Mouse (Mus musculus): ENCODE measurements around the gene Gm11565. TPM values are rescaled to one million over a fixed set of nuclear protein-coding genes. Genes with fewer than 3 reads are reported as not detected.

The Gm11565 gene
- polyA plus RNA-seq, 1 experiment = not detected

- no peaks in the 10 kb centered on the region for H3K36me3 ChIP-seq (ENCODE audit: control insufficient read depth, insufficient read depth)
- H3K4me3 ChIP-seq = no peak overlapping the region
- H3K79me2 ChIP-seq (ENCODE audit: control insufficient read depth, insufficient read depth) = no peaks in the 10 kb centered on the region
- TF ChIP-seq TCF12 (IDR thresholded peaks at IDR 0.05; ENCODE audit: insufficient read depth, poor library complexity, severe bottlenecking) (no peak), TCF3 (IDR thresholded peaks at IDR 0.05; ENCODE audit: insufficient read length, low read depth) (no peak), MAX (IDR thresholded peaks at IDR 0.05; ENCODE audit: low read depth) (no peak)
- H3K27me3 ChIP-seq (ENCODE audit: control insufficient read depth, insufficient read depth, insufficient read length) = no peaks in the 10 kb centered on the region
- no peak overlapping the region for H3ac ChIP-seq (ENCODE audit: control insufficient read depth, insufficient read length)
- H3K4me2 ChIP-seq (ENCODE audit: low read depth) = no peak overlapping the region
These were observed 23.3 kb downstream of the Gm11565 start for GRCm38 (mm10) chr11:99937751-99938264.

GRCm38 (mm10) chr11:99948175-99948574 lies 33.6 kb downstream of the Gm11565 start, which contains the start of gene Krtap9-5:
TSS of gene Krtap9-5 (plus strand) at chr11:99948475.
- no peak within 1 kb of the TSS for H3ac ChIP-seq (ENCODE audit: control insufficient read depth, insufficient read length)
- H3K27me3 ChIP-seq (ENCODE audit: control insufficient read depth, insufficient read depth, insufficient read length) = no peaks in the 10 kb centered on the region
- no peaks in the 10 kb centered on the region for H3K79me2 ChIP-seq (ENCODE audit: control insufficient read depth, insufficient read depth)
- H3K36me3 ChIP-seq (ENCODE audit: control insufficient read depth, insufficient read depth) = no peaks in the 10 kb centered on the region
- no peak within 1 kb of the TSS for H3K4me2 ChIP-seq (ENCODE audit: low read depth)
- TF ChIP-seq USF1 (IDR thresholded peaks at IDR 0.05; ENCODE audit: low read depth) = no peak
- TF ChIP-seq SRF (IDR thresholded peaks at IDR 0.05; ENCODE audit: control insufficient read depth, insufficient read length, low read depth) = no peak
- no peak for TF ChIP-seq MYOD1 (IDR thresholded peaks at IDR 0.05; ENCODE audit: control insufficient read depth in 1 of 3, insufficient read length in 2 of 3, low read depth in 2 of 3)
- no peak for TF ChIP-seq CEBPB (IDR thresholded peaks at IDR 0.05; ENCODE audit: insufficient read depth, poor library complexity, severe bottlenecking)
- TF ChIP-seq MYOG (IDR thresholded peaks at IDR 0.05; ENCODE audit: control insufficient read depth in 1 of 3, insufficient read depth in 1 of 3, insufficient read length in 2 of 3, low read depth in 2 of 3) = no peak
- no peak for TF ChIP-seq TCF12 (IDR thresholded peaks at IDR 0.05; ENCODE audit: insufficient read depth, poor library complexity, severe bottlenecking)
- no peak for TF ChIP-seq TCF3 (IDR thresholded peaks at IDR 0.05; ENCODE audit: insufficient read length, low read depth)
- TF ChIP-seq POLR2A (IDR thresholded peaks at IDR 0.05; ENCODE audit: insufficient read length, low read depth) = no peak
- no peak for TF ChIP-seq MAX (IDR thresholded peaks at IDR 0.05; ENCODE audit: low read depth)
- no peak for TF ChIP-seq E2F4 (IDR thresholded peaks at IDR 0.05; ENCODE audit: insufficient read depth)
- no peak for TF ChIP-seq REST (IDR thresholded peaks at IDR 0.05; ENCODE audit: insufficient read depth, insufficient read length)
- no peak for TF ChIP-seq POLR2AphosphoS2 (IDR thresholded peaks at IDR 0.05; ENCODE audit: insufficient read length, low read depth)
- no peak within 1 kb of the TSS for H3K4me3 ChIP-seq

DNA sequence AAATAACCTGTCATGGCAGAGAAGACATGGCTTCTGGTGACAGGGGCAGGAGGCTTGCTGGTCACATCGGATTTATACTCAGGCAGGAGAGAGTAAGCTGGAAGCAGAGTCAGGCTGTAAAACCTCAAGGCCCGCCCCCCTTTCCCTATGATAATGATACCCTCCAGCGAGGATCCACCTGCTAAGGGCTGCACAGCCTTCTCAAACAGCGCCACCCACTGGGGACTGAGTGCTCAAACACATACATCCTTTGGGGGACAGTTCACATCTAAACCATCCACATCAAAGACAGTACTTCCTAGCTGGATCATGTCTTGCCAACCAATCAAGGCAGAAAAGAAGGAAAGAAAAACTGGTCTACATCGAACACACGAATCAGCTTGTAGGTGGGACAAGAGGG lies 49.7 kb downstream of the Gm11565 start:
- H3K27me3 ChIP-seq (ENCODE audit: control insufficient read depth, insufficient read depth, insufficient read length) = no peaks in the 10 kb centered on the region
- no peak overlapping the region for H3K4me2 ChIP-seq (ENCODE audit: low read depth)
- no peaks in the 10 kb centered on the region for H3K79me2 ChIP-seq (ENCODE audit: control insufficient read depth, insufficient read depth)
- no peak overlapping the region for H3K4me3 ChIP-seq
- H3K36me3 ChIP-seq (ENCODE audit: control insufficient read depth, insufficient read depth) = no peaks in the 10 kb centered on the region
- H3ac ChIP-seq (ENCODE audit: control insufficient read depth, insufficient read length) = no peak overlapping the region
- TF ChIP-seq POLR2AphosphoS2 (IDR thresholded peaks at IDR 0.05; ENCODE audit: insufficient read length, low read depth) (no peak), CEBPB (IDR thresholded peaks at IDR 0.05; ENCODE audit: insufficient read depth, poor library complexity, severe bottlenecking) (no peak), REST (IDR thresholded peaks at IDR 0.05; ENCODE audit: insufficient read depth, insufficient read length) (no peak)

Other genes with a start within 250 kb of the Gm11565 start
- gene Krtap4-6, start 248.8 kb upstream of the Gm11565 start, polyA plus RNA-seq (2012; fragmentation: generic; extraction: Trizol) = not detected
- not detected for gene Gm14190, start 224.0 kb upstream of the Gm11565 start, polyA plus RNA-seq (2012; fragmentation: generic; extraction: Trizol)
- gene Gm14180, start 180.5 kb upstream of the Gm11565 start, polyA plus RNA-seq (2012; fragmentation: generic; extraction: Trizol) = not detected
- not detected for gene Gm11595, start 141.8 kb upstream of the Gm11565 start, polyA plus RNA-seq (2012; fragmentation: generic; extraction: Trizol)
- not detected for gene Krtap4-8, start 134.0 kb upstream of the Gm11565 start, polyA plus RNA-seq (2012; fragmentation: generic; extraction: Trizol)
- gene Krtap4-9, start 129.6 kb upstream of the Gm11565 start, polyA plus RNA-seq (2012; fragmentation: generic; extraction: Trizol) = not detected
- gene Gm11596, start 121.3 kb upstream of the Gm11565 start, polyA plus RNA-seq (2012; fragmentation: generic; extraction: Trizol) = not detected
- gene Gm11569, start 115.8 kb upstream of the Gm11565 start, polyA plus RNA-seq (2012; fragmentation: generic; extraction: Trizol) = not detected
- not detected for gene Gm11554, start 110.3 kb upstream of the Gm11565 start, polyA plus RNA-seq (2012; fragmentation: generic; extraction: Trizol)
- not detected for gene Krtap4-13, start 104.9 kb upstream of the Gm11565 start, polyA plus RNA-seq (2012; fragmentation: generic; extraction: Trizol)
- not detected for gene Gm11564, start 99.1 kb upstream of the Gm11565 start, polyA plus RNA-seq (2012; fragmentation: generic; extraction: Trizol)
- not detected for gene 2300003K06Rik, start 76.7 kb upstream of the Gm11565 start, polyA plus RNA-seq (2012; fragmentation: generic; extraction: Trizol)
- not detected for gene Krtap4-16, start 63.1 kb upstream of the Gm11565 start, polyA plus RNA-seq (2012; fragmentation: generic; extraction: Trizol)
- not detected for gene Gm11568, start 56.8 kb upstream of the Gm11565 start, polyA plus RNA-seq (2012; fragmentation: generic; extraction: Trizol)
- gene Gm11559, start 50.3 kb upstream of the Gm11565 start, polyA plus RNA-seq (2012; fragmentation: generic; extraction: Trizol) = not detected
- gene Krtap9-1, start 41.4 kb upstream of the Gm11565 start, polyA plus RNA-seq (2012; fragmentation: generic; extraction: Trizol) = not detected
- gene Gm11567, start 35.6 kb upstream of the Gm11565 start, polyA plus RNA-seq (2012; fragmentation: generic; extraction: Trizol) = not detected
- gene Krtap31-1, start 6.8 kb upstream of the Gm11565 start, polyA plus RNA-seq (2012; fragmentation: generic; extraction: Trizol) = not detected
- not detected for gene Krtap31-2, start 21.5 kb downstream of the Gm11565 start, polyA plus RNA-seq (2012; fragmentation: generic; extraction: Trizol)
- gene Krtap9-5, start 33.7 kb downstream of the Gm11565 start, polyA plus RNA-seq (2012; fragmentation: generic; extraction: Trizol) = not detected
- not detected for gene Krtap29-1, start 64.3 kb downstream of the Gm11565 start, polyA plus RNA-seq (2012; fragmentation: generic; extraction: Trizol)
- not detected for gene Krtap16-1, start 71.8 kb downstream of the Gm11565 start, polyA plus RNA-seq (2012; fragmentation: generic; extraction: Trizol)
- gene Krtap17-1, start 79.2 kb downstream of the Gm11565 start, polyA plus RNA-seq (2012; fragmentation: generic; extraction: Trizol) = not detected
- not detected for gene Krt33a, start 101.5 kb downstream of the Gm11565 start, polyA plus RNA-seq (2012; fragmentation: generic; extraction: Trizol)
- 0.06 TPM for gene Krt33b, start 115.1 kb downstream of the Gm11565 start, polyA plus RNA-seq (2012; fragmentation: generic; extraction: Trizol)
- gene Krt34, start 126.8 kb downstream of the Gm11565 start, polyA plus RNA-seq (2012; fragmentation: generic; extraction: Trizol) = not detected
- gene Krt31, start 135.8 kb downstream of the Gm11565 start, polyA plus RNA-seq (2012; fragmentation: generic; extraction: Trizol) = 0.89 TPM
- not detected for gene Krt32, start 173.5 kb downstream of the Gm11565 start, polyA plus RNA-seq (2012; fragmentation: generic; extraction: Trizol)
- not detected for gene Krt35, start 181.5 kb downstream of the Gm11565 start, polyA plus RNA-seq (2012; fragmentation: generic; extraction: Trizol)
- not detected for gene Krt36, start 190.9 kb downstream of the Gm11565 start, polyA plus RNA-seq (2012; fragmentation: generic; extraction: Trizol)
- 2.9 TPM for gene Krt13, start 206.8 kb downstream of the Gm11565 start, polyA plus RNA-seq (2012; fragmentation: generic; extraction: Trizol)
- 0.02 TPM for gene Krt15, start 221.2 kb downstream of the Gm11565 start, polyA plus RNA-seq (2012; fragmentation: generic; extraction: Trizol)
- gene Krt19, start 233.9 kb downstream of the Gm11565 start, polyA plus RNA-seq (2012; fragmentation: generic; extraction: Trizol) = 0.85 TPM

Measured in myocyte (in vitro differentiated cells).